Mouse (Mus musculus): ENCODE measurements around the gene Ranbp17.

Ranbp17 gene

GRCm38 (mm10) chr11:33234134-33234533 is 279.4 kb downstream of the Ranbp17 start:
- DNase-seq (ENCODE audit: low read depth, low spot score): no peak

- DNase-seq (ENCODE audit: low read depth, low spot score): no peak
Measured at GRCm38 (mm10) chr11:33232056-33232455, 281.5 kb downstream of the Ranbp17 start.

- no peak for DNase-seq (ENCODE audit: low read depth, low spot score)
Measured at GRCm38 (mm10) chr11:33228186-33228585, 285.4 kb downstream of the Ranbp17 start.

- no peak for DNase-seq (ENCODE audit: low read depth, low spot score)
Measured at GRCm38 (mm10) chr11:33226516-33226915, 287.0 kb downstream of the Ranbp17 start.

- peak; percentile 64 for DNase-seq (ENCODE audit: low read depth, low spot score)
Measured at GRCm38 (mm10) chr11:33221566-33222365, 291.8 kb downstream of the Ranbp17 start.

DNA sequence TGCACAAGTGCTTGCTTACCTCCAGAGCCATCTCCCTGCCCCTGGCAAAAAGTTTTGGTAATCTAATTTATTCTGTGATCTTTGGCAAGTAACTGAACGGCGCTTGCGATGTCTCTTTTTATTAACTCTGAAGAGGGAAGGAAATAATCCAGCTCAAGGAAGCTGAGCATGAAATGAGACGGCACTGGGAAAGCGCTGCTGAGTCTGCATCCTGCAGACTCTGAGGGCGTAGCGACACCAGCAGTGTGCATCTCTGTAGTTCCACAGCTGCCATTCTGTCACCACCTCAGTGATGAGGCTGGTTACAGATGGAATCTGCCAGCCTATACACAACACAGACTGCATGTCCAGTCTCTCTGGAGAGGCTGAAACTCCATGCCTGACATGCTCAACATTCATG is 292.8 kb downstream of the Ranbp17 start:
- DNase-seq (ENCODE audit: low read depth, low spot score): no peak

DNA sequence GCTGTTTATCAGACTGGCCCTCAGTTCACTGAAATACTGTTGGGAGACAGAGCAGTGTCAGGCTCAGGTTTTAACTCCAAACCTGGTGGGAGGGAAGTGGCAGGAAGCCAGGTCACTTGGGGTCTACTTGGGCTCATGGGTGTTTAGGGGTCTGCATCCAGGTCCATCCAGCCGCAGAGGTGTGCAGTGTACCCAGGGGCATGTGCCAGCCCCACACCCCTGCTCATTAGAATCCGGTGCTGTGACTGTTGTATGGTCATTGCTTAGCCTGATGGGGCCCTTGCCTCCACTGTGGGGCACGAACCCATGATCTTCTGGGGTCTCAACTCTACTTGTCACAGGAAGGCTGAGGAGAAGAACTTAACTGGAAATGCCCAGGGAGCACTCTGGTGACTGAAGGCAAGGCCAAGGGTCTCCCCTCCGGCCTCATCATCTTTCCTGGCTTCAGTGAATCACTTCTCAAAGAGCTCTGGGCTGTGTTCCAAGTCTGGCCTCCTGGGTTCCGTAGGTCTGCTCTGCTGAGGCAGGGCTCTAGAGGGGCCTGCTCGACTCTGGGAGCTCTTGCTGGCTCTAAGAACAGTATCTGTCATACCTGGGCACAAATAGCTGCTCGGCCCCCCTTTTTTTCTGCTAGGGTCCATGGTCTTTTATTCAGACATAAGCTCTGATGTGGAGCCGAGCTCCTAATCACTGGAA is 296.0 kb downstream of the Ranbp17 start:
- no peak for DNase-seq (ENCODE audit: low read depth, low spot score)

GRCm38 (mm10) chr11:33207411-33207810 is 306.1 kb downstream of the Ranbp17 start:
- no peak for DNase-seq (ENCODE audit: low read depth, low spot score)

- DNase-seq (ENCODE audit: low read depth, low spot score): no peak
Measured at GRCm38 (mm10) chr11:33204966-33205365, 308.6 kb downstream of the Ranbp17 start.

- DNase-seq (ENCODE audit: low read depth, low spot score): no peak
Measured at GRCm38 (mm10) chr11:33204329-33204705, 309.2 kb downstream of the Ranbp17 start.

- no peak for DNase-seq (ENCODE audit: low read depth, low spot score)
Measured at GRCm38 (mm10) chr11:33203383-33204328, 309.9 kb downstream of the Ranbp17 start, which contains the start of gene Tlx3. TSS of gene Tlx3 (minus strand) at chr11:33203589.

DNA sequence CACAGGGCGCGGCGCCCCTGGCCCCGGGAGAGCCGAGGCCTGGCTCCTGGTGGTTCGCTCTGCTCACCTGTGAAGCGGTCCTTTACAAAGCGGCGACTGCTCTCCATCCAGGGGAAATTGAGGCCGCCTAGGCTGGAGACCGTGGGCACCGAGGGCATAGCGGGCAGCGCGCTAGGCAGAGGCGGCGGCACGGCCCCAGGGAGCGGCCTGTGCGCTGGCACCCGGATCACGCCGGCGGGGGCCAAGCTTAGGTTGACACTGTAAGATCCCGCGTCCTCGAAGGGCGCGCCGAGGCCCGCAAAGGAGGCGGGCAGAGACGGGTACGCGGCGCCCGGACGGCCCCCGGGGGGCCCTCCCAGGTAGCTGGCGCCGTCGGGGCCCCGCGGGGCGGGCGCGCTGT is 310.6 kb downstream of the Ranbp17 start:
- DNase-seq (ENCODE audit: low read depth, low spot score): no peak

- DNase-seq (ENCODE audit: low read depth, low spot score): no peak
Measured at GRCm38 (mm10) chr11:33202296-33202695, 311.2 kb downstream of the Ranbp17 start.

GRCm38 (mm10) chr11:33201626-33202010 is 311.9 kb downstream of the Ranbp17 start:
- no peak for DNase-seq (ENCODE audit: low read depth, low spot score)

DNA sequence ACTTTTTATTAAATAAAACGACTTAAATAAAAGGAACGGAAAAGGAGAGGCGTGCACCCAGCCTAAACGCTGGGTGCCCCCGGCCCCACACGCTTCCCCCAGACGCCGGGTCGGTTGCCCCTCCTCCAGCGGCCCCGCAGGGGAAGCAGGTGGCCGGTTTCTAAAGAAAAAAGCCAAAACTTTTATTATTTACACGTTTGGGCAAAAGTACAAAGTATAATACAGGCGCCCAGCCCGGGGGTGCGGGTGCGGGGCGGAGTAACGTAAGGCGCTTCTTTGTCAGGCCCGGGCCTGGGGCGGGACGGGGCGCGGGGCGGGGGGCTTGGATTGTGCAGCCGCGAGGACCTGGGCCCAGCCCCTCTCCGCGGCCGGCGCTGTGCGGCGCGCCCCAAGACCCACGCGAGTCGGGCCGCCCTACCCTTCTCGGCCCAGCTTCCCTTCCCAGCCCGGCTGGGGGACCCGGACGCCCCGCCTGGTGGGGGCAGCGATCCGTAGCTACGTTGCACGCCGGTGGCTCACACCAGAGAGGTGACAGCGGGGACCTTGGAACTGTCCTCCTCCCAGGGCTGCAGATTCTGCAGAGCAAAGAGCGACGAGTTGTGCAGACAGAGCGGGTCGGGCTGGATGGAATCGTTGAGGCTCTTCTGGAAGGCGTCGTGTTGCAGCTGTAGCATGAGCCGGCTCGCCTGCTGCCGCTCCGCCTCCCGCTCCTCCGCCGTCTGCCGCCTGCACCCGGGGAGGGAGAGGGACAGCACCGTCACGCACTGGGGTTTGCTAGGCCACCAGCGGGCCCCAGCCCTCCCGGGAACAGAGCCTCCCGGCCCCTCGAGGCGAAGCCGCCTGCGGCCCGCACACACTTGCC is 312.6 kb downstream of the Ranbp17 start:
- no peak for DNase-seq (ENCODE audit: low read depth, low spot score)

GRCm38 (mm10) chr11:33199906-33200763 is 313.4 kb downstream of the Ranbp17 start:
- DNase-seq (ENCODE audit: low read depth, low spot score): no peak

- DNase-seq (ENCODE audit: low read depth, low spot score): no peak
Measured at GRCm38 (mm10) chr11:33199117-33199514, 314.4 kb downstream of the Ranbp17 start.

GRCm38 (mm10) chr11:33198351-33199116 is 315.0 kb downstream of the Ranbp17 start:
- no peak for DNase-seq (ENCODE audit: low read depth, low spot score)

GRCm38 (mm10) chr11:33197673-33198072 is 315.9 kb downstream of the Ranbp17 start:
- no peak for DNase-seq (ENCODE audit: low read depth, low spot score)

Data from telencephalon, adult 2 months (tissue).